Mouse (Mus musculus) hindbrain, embryonic 13.5 days (tissue): Measurements from ENCODE around the gene Ino80. TPM values are rescaled to one million over a fixed set of nuclear protein-coding genes. Genes with fewer than 3 reads are reported as not detected.

Source experiments
- ATAC-seq: fragments of 200-750 bp; cut with Nextera tagmentation; 2 replicates; pipeline ENCODE4 v1.8.0; 2017; ENCODE audit warnings: moderate TSS enrichment; ENCODE audit not compliant: low FRiP score
- H3K27ac ChIP-seq: fragments of 300-500 bp; sonication (generic); 2 replicates; pipeline ENCODE4 v1.5.1; 2015; ENCODE audit warnings: inconsistent platforms, mild to moderate bottlenecking, moderate library complexity
- H3K27me3 ChIP-seq: fragments of 300-500 bp; sonication (generic); 2 replicates; pipeline ENCODE4 v1.6.1; 2015; ENCODE audit warnings: mild to moderate bottlenecking, inconsistent platforms
- H3K36me3 ChIP-seq: fragments of 300-500 bp; sonication (generic); 2 replicates; pipeline ENCODE4 v1.6.1; 2015; ENCODE audit warnings: mild to moderate bottlenecking, inconsistent platforms
- H3K4me1 ChIP-seq: fragments of 300-500 bp; sonication (generic); replicated peaks from 2 replicates; pipeline ENCODE4 v1.6.1; 2015; ENCODE audit warnings: inconsistent platforms
- H3K4me2 ChIP-seq: fragments of 300-500 bp; sonication (generic); 2 replicates; pipeline ENCODE4 v1.6.1; 2015; ENCODE audit warnings: inconsistent platforms, mild to moderate bottlenecking, moderate library complexity
- H3K4me3 ChIP-seq: fragments of 300-500 bp; sonication (generic); 2 replicates; pipeline ENCODE4 v1.5.1; 2015; ENCODE audit warnings: mild to moderate bottlenecking, inconsistent platforms
- H3K9ac ChIP-seq: fragments of 300-500 bp; sonication (generic); 2 replicates; pipeline ENCODE4 v1.6.1; 2015; ENCODE audit warnings: mild to moderate bottlenecking, inconsistent platforms
- H3K9me3 ChIP-seq: fragments of 300-500 bp; sonication (generic); 2 replicates; pipeline ENCODE4 v1.6.1; 2016; ENCODE audit warnings: inconsistent platforms
- WGBS: fragments of 180-500 bp; shearing (Covaris S2); methylation state at CpG from one replicate; pipeline ENCODE4 v1.1.7; 2015; 5-methylcytosine and 5-hydroxymethylcytosine counted together
- polyA plus RNA-seq: library from polyadenylated mRNA; unstranded; fragments of >200 nt; fragmentation: Nextera tagmentation; extraction: Ambion mirVana; gene quantifications from 2 replicates; pipeline ENCODE4 v1.2.1, GENCODE M21; 2015

The Ino80 gene
- polyA plus RNA-seq, 1 experiment from 2014 or later = 3.2 TPM

DNA sequence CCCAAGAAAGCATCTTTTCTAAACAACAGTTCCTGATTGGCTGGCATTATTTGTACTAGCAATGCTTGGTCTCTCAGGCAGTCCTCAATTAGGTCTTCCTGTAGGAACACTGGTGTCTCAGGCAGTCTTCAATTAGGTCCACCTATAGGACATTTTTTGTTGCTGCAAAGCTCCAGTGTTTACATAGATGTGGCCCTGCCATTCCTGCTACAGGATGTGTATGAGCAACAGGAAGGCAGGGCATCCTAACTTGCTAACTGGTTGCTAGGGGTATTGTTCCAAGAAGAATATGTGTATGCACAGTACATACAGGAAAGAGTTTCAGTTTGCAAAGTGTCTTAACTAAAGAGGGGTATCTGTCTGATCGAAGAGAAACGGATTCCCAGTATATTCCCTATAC, 18.6 kb upstream of the Ino80 start:
- no peak overlapping the region for H3K4me3 ChIP-seq
- H3K36me3 ChIP-seq = no peaks in the 10 kb centered on the region
- no peak for ATAC-seq
- H3K4me2 ChIP-seq = no peak overlapping the region
- H3K9me3 ChIP-seq = no peaks in the 10 kb centered on the region
- no peaks in the 10 kb centered on the region for H3K27me3 ChIP-seq
- H3K4me1 ChIP-seq = no peaks in the 10 kb centered on the region
- no peak overlapping the region for H3K9ac ChIP-seq
- no peak overlapping the region for H3K27ac ChIP-seq
- 88% methylated on average over 2 of the region's 2 CpGs for WGBS

DNA sequence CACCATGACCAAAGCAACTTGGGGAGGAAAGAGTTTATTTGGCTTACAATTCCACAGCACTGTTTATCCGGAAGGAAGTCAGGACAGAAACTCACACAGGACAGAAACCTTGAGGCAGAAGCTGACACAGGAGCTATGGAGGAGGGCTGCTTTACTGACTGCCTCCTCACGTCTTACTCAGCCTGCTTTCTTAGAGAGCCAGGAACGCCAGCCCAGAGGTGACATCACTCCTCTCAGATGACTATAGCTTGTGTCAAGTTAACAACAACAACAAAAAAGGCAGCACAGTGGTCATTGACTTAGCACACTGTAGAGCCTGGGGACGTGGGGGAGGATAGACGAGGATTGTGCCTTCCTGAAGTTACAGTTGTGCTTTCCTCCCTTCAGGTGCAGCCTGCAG, 14.5 kb upstream of the Ino80 start:
- H3K9ac ChIP-seq = no peak overlapping the region
- no peaks in the 10 kb centered on the region for H3K4me1 ChIP-seq
- WGBS = 62% methylated on average over 5 of the region's 5 CpGs
- no peaks in the 10 kb centered on the region for H3K9me3 ChIP-seq
- no peaks in the 10 kb centered on the region for H3K36me3 ChIP-seq
- no peaks in the 10 kb centered on the region for H3K27me3 ChIP-seq
- H3K4me2 ChIP-seq = no peak overlapping the region
- H3K27ac ChIP-seq = no peak overlapping the region
- H3K4me3 ChIP-seq = no peak overlapping the region
- no peak for ATAC-seq

DNA sequence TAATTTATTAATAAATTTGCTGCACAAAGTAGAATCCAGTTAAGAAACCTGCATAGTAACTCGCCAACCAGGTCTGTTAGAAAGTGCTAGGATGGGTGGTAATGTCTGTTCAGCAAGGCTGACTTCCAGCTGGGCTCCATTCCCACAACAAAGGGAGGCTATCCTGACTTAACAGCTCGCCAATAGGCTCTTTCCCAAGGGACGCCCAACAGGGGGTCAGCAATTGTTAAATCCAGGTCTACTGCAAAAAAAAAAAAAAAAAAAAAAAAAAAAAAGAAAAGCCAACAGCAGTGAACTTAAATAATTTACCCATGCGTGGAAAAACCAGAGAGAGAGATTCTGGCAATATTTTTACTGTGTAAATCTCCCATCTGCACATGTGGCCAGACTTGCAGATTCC, 9.0 kb upstream of the Ino80 start:
- Histone ChIP-seq H3K4me3 (no peak overlapping the region), H3K36me3 (no peaks in the 10 kb centered on the region), H3K27me3 (no peaks in the 10 kb centered on the region), H3K4me2 (no peak overlapping the region), H3K9ac (no peak overlapping the region), H3K27ac (no peak overlapping the region), H3K9me3 (no peaks in the 10 kb centered on the region), H3K4me1 (no peaks in the 10 kb centered on the region)
- no peak for ATAC-seq
- 9% methylated on average over 4 of the region's 4 CpGs for whole genome bisulfite sequencing

DNA sequence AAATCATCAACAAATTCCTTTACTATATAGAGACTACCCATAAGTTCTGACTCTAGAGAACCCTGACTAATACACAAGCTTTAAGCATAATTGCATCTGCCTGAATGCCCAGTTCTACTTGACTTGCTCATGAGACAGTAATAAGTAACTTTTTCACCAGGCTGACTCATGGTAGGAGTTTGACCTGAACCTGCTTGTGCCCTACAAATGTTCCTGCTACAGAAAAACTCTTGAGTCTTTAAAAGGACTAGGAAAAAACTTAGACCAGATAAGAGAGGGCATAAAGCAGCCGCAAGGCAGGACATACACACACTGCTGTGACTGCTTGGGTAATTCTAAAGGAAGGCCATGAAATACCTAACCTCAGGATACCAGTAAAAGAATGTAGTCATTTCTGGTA, 4.8 kb upstream of the Ino80 start:
- 92% methylated on average over 1 of the region's 1 CpGs for WGBS
- Histone ChIP-seq H3K27me3 (no peaks in the 10 kb centered on the region), H3K4me3 (no peak overlapping the region), H3K36me3 (no peaks in the 10 kb centered on the region), H3K4me2 (no peak overlapping the region), H3K4me1 (peaks cover 10% of the 10 kb centered on the region), H3K9ac (no peak overlapping the region), H3K9me3 (no peaks in the 10 kb centered on the region), H3K27ac (no peak overlapping the region)
- no peak for ATAC-seq

DNA sequence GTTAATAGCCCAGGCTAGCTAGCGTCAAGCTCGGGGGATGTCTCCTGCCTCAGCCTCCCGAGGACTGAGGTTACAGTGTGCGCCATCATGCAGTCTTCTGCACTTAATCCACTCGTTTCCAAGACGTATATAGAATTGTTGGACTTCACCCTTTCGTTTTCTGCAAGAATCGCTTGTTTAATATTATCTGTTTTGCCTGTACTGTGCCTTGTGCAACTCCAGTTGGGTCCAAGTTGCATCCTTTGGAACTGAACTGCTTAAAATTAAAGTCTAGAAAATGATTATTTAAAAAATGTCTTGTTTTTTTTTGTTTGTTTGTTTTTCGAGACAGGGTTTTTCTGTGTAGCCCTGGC, 886 bp upstream of the Ino80 start:
- no peaks in the 10 kb centered on the region for H3K9me3 ChIP-seq
- no peaks in the 10 kb centered on the region for H3K27me3 ChIP-seq
- H3K4me1 ChIP-seq = peaks cover 27% of the 10 kb centered on the region
- no peak for ATAC-seq
- H3K4me2 ChIP-seq = peak overlapping the region; percentile 70
- peak overlapping the region; percentile 94 for H3K9ac ChIP-seq
- peak overlapping the region; percentile 98 for H3K27ac ChIP-seq
- H3K4me3 ChIP-seq = peak overlapping the region; percentile 89
- H3K36me3 ChIP-seq = no peaks in the 10 kb centered on the region
- WGBS = 18% methylated on average over 9 of the region's 9 CpGs

DNA sequence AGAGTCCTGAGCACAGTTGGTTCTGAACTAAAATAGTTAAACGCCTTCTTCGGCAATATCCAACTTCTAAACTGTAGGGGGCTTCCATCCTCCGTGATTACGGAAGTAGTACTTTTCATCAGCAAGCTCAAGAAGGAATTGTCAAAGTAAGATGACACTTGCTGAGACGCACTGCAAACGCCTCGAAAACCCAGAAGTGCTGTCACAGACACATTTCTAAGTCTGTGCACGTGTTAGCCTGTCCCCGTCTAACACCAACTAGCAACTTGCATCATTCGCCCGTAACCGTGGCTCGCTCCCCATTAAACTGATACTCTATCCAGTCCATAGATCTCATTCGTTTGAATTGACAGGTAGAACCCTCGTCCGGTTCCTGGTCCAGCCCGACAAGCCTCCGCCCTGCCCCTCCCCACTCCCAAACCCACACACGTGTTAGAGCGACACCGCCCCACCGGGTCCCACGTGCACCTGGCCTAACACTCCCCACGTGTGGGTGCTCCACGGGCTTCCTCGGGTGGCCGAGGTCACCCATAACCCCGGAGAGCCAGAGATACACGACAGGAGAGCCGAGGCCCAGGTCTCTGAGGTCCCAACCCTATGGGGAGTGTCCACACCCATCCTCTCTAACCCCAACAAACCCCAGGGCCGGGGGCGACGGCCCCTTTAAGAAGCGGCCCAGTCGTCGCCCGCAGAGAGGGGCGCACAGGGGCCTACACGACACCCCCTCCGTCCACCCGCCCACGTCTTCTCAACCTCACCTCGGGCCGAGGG, 681 bp downstream of the Ino80 start:
- peak; percentile 80 for ATAC-seq
- Histone ChIP-seq H3K9me3 (no peaks in the 10 kb centered on the region), H3K4me2 (peak overlapping the region; percentile 80), H3K9ac (peak overlapping the region; percentile 94), H3K4me3 (peak overlapping the region; percentile 89), H3K4me1 (peaks cover 27% of the 10 kb centered on the region), H3K36me3 (no peaks in the 10 kb centered on the region), H3K27me3 (no peaks in the 10 kb centered on the region), H3K27ac (peak overlapping the region; percentile 98)
- under 1% methylated on average over 40 of the region's 44 CpGs for WGBS

DNA sequence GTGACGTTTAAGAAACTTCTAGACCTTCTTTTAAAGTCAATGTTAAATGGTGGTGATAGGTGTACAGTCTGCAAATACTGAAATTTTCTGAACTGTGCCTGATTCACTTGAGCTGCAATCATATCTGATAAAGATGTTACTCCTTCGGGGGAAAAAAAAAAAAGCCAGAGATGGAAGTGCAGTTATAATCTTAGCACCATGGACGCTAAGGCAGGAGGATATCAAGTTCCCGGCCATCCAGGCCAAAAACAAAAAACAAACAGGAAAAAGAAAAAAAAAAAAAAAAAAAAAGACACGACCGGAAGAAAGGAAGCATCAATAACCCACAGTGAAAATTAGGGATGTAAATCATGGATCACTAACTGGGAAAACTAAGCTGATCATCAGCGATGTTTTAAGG, 1.3 kb downstream of the Ino80 start:
- H3K9ac ChIP-seq = peak overlapping the region; percentile 94
- ATAC-seq = no peak
- H3K9me3 ChIP-seq = no peaks in the 10 kb centered on the region
- 29% methylated on average over 7 of the region's 7 CpGs for WGBS
- no peaks in the 10 kb centered on the region for H3K36me3 ChIP-seq
- H3K4me2 ChIP-seq = peak overlapping the region; percentile 80
- peak overlapping the region; percentile 89 for H3K4me3 ChIP-seq
- H3K4me1 ChIP-seq = peaks cover 27% of the 10 kb centered on the region
- H3K27ac ChIP-seq = no peak overlapping the region
- H3K27me3 ChIP-seq = no peaks in the 10 kb centered on the region

GRCm38 (mm10) chr2:119463945-119464344, 13.5 kb downstream of the Ino80 start:
- no peaks in the 10 kb centered on the region for H3K4me1 ChIP-seq
- no peak overlapping the region for H3K4me2 ChIP-seq
- no peaks in the 10 kb centered on the region for H3K9me3 ChIP-seq
- H3K27ac ChIP-seq = no peak overlapping the region
- H3K36me3 ChIP-seq = peaks cover 4% of the 10 kb centered on the region; the same call in 1 of the 2 replicates
- no peaks in the 10 kb centered on the region for H3K27me3 ChIP-seq
- ATAC-seq = no peak
- H3K9ac ChIP-seq = no peak overlapping the region
- H3K4me3 ChIP-seq = no peak overlapping the region
- 60% methylated on average over 4 of the region's 4 CpGs for WGBS

GRCm38 (mm10) chr2:119463114-119463775, 14.2 kb downstream of the Ino80 start:
- WGBS = 90% methylated on average over 5 of the region's 5 CpGs
- no peaks in the 10 kb centered on the region for H3K9me3 ChIP-seq
- H3K9ac ChIP-seq = no peak overlapping the region
- ATAC-seq = no peak
- H3K27ac ChIP-seq = no peak overlapping the region
- H3K36me3 ChIP-seq = peaks cover 4% of the 10 kb centered on the region; the same call in 1 of the 2 replicates
- no peak overlapping the region for H3K4me3 ChIP-seq
- no peak overlapping the region for H3K4me2 ChIP-seq
- no peaks in the 10 kb centered on the region for H3K27me3 ChIP-seq
- H3K4me1 ChIP-seq = no peaks in the 10 kb centered on the region

GRCm38 (mm10) chr2:119461028-119461427, 16.5 kb downstream of the Ino80 start:
- Histone ChIP-seq H3K4me3 (no peak overlapping the region), H3K27ac (no peak overlapping the region), H3K9ac (no peak overlapping the region), H3K36me3 (peaks cover 10% of the 10 kb centered on the region), H3K9me3 (no peaks in the 10 kb centered on the region), H3K27me3 (no peaks in the 10 kb centered on the region), H3K4me2 (no peak overlapping the region), H3K4me1 (no peaks in the 10 kb centered on the region)
- 98% methylated on average over 3 of the region's 3 CpGs for WGBS
- no peak for ATAC-seq

DNA sequence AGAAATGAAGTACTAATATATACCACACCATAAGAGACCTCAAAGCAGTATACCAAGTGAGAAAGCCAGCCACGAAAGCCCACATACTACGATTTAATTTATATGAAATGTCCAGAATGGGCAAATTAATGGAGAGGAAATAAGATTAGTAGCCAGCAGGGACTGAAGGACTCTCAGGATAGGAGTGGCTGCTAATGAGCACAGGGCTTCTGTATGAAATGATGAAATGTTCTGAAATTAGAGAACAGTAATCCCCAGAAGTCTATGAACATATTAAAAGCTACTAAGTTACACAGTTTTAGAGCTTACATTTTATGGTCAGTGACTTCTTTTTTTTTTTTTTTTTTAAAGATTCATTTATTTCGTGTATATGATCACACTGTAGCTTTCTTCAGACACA, 22.9 kb downstream of the Ino80 start:
- Histone ChIP-seq H3K4me3 (no peak overlapping the region), H3K4me1 (no peaks in the 10 kb centered on the region), H3K4me2 (no peak overlapping the region), H3K9ac (no peak overlapping the region), H3K9me3 (no peaks in the 10 kb centered on the region), H3K36me3 (peaks cover 45% of the 10 kb centered on the region), H3K27ac (no peak overlapping the region), H3K27me3 (no peaks in the 10 kb centered on the region)
- 92% methylated on average over 3 of the region's 3 CpGs for WGBS
- ATAC-seq = no peak

DNA sequence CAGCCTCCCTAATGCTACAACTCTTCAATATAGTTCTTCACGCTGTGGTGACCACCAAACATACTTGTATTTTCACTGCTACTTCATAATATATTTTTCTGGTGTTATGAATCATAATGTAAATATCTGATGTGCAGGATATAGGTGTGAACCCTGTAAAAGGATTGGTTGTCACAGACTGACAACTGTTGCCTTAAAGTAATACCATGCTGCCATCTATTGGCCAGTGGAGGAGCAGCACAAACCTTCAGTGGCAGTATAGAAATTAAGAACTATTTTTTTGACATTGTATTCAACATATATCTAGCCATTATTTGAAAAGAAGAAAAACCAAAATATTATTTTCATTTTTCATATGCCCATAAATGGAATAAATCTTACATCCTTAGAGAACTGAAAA, 40.5 kb downstream of the Ino80 start:
- H3K27ac ChIP-seq = no peak overlapping the region
- WGBS = 91% methylated on average over 1 of the region's 1 CpGs
- H3K4me3 ChIP-seq = no peak overlapping the region
- no peaks in the 10 kb centered on the region for H3K27me3 ChIP-seq
- H3K9ac ChIP-seq = no peak overlapping the region
- no peak overlapping the region for H3K4me2 ChIP-seq
- H3K36me3 ChIP-seq = peaks cover 58% of the 10 kb centered on the region
- H3K4me1 ChIP-seq = no peaks in the 10 kb centered on the region
- ATAC-seq = no peak
- no peaks in the 10 kb centered on the region for H3K9me3 ChIP-seq

DNA sequence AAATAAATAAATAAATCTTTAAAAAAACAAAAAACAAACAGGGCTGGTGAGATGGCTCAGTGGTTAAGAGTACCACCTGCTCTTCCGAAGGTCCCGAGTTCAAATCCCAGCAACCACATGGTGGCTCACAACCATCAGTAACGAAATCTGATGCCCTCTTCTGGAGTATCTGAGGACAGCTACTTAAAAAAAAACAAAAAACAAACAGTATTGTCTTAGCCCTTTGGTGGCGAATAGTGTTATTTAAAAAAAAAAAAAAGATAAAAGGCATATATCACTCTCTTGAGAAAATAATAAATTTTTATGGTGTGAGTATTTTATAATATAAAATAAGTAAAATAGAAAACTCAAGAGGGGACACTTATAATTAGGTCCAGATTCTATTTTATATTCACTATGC, 41.0 kb downstream of the Ino80 start:
- no peaks in the 10 kb centered on the region for H3K4me1 ChIP-seq
- 90% methylated on average over 4 of the region's 4 CpGs for WGBS
- H3K36me3 ChIP-seq = peaks cover 58% of the 10 kb centered on the region
- no peak overlapping the region for H3K4me3 ChIP-seq
- H3K9ac ChIP-seq = no peak overlapping the region
- ATAC-seq = no peak
- no peak overlapping the region for H3K27ac ChIP-seq
- no peaks in the 10 kb centered on the region for H3K27me3 ChIP-seq
- H3K4me2 ChIP-seq = no peak overlapping the region
- no peaks in the 10 kb centered on the region for H3K9me3 ChIP-seq
